Mouse (Mus musculus) neural tube, embryonic 11.5 days (tissue): ENCODE results near the gene Creb3l1. TPM values are rescaled to one million over a fixed set of nuclear protein-coding genes. Genes with fewer than 3 reads are reported as not detected.

ENCODE experiments used
- ATAC-seq: fragments of 200-750 bp; cut with Nextera tagmentation; 2 replicates; pipeline ENCODE4 v1.8.0; 2017; ENCODE audit warnings: moderate number of reproducible peaks, mild to moderate bottlenecking, moderate TSS enrichment, moderate library complexity; ENCODE audit not compliant: insufficient read depth, low FRiP score, low TSS enrichment
- DNase-seq: peaks from one replicate; pipeline ENCODE4 v3.0.0-alpha.2; 2015; ENCODE audit warnings: low spot score
- H3K27ac ChIP-seq: fragments of 300-500 bp; sonication (generic); 2 replicates; pipeline ENCODE4 v1.5.1; 2014; ENCODE audit warnings: low read depth, mild to moderate bottlenecking, low read length
- H3K27me3 ChIP-seq: fragments of 300-500 bp; sonication (generic); 2 replicates; pipeline ENCODE4 v1.6.1; 2014; ENCODE audit warnings: mild to moderate bottlenecking, low read length, mixed read lengths; ENCODE audit not compliant: control insufficient read depth, insufficient read depth
- H3K36me3 ChIP-seq: fragments of 300-500 bp; sonication (generic); 2 replicates; pipeline ENCODE4 v1.6.1; 2014; ENCODE audit warnings: mild to moderate bottlenecking, low read length, moderate library complexity, mixed read lengths; ENCODE audit not compliant: control insufficient read depth, insufficient read depth
- H3K4me1 ChIP-seq: fragments of 300-500 bp; sonication (generic); 2 replicates; pipeline ENCODE4 v1.6.1; 2014; ENCODE audit warnings: low read length, mixed read lengths; ENCODE audit not compliant: control insufficient read depth, insufficient read depth
- H3K4me2 ChIP-seq: fragments of 300-500 bp; sonication (generic); 2 replicates; pipeline ENCODE4 v1.6.1; 2014; ENCODE audit warnings: low read depth, mild to moderate bottlenecking, moderate library complexity
- H3K4me3 ChIP-seq: fragments of 300-500 bp; sonication (generic); 2 replicates; pipeline ENCODE4 v1.5.1; 2014; ENCODE audit warnings: low read depth, low read length
- H3K9ac ChIP-seq: fragments of 300-500 bp; sonication (generic); 2 replicates; pipeline ENCODE4 v1.6.1; 2014; ENCODE audit warnings: mild to moderate bottlenecking, low read length
- H3K9me3 ChIP-seq: fragments of 300-500 bp; sonication (generic); 2 replicates; pipeline ENCODE4 v1.6.1; 2016; ENCODE audit warnings: low read length; ENCODE audit not compliant: control insufficient read depth
- WGBS: fragments of 180-500 bp; shearing (Covaris S2); extraction: QIAGEN DNeasy Blood & Tissue Kit; methylation state at CpG from one replicate; pipeline ENCODE4 v1.1.7; 2014; 5-methylcytosine and 5-hydroxymethylcytosine counted together
- polyA plus RNA-seq: library from polyadenylated mRNA; unstranded; fragments of >200 nt; fragmentation: Nextera tagmentation; extraction: Ambion mirVana; gene quantifications from 2 replicates; pipeline ENCODE4 v1.2.1, GENCODE M21; 2014

Creb3l1 gene
- polyA plus RNA-seq, 1 experiment from 2014 or later = 2.0 TPM

DNA sequence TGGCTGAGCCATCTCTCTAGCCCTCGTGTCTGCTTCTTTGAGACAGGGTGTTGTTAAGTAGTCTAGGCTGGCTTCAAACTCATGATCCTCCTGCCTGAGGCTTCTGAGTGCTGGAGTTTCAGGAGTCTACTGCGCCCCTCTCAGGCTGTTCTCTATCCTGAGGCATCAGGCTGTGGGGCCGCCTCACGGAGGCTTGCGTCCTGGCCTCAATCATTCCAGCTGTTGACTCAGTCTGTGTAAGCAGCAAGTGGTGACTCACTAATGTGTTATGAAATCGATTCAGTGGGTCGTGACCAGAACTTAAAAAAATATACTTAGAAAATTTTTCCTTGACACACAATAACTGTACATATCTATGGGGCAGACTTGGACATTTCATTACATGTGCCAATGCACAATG, 19.7 kb downstream of the Creb3l1 start:
- Histone ChIP-seq H3K27me3 (no peaks in the 10 kb centered on the region), H3K9ac (no peak overlapping the region), H3K4me1 (peaks cover 6% of the 10 kb centered on the region; the same call in 1 of the 2 replicates), H3K4me3 (no peak overlapping the region), H3K9me3 (no peaks in the 10 kb centered on the region), H3K36me3 (no peaks in the 10 kb centered on the region), H3K27ac (no peak overlapping the region), H3K4me2 (no peak overlapping the region)
- DNase-seq (no peak), ATAC-seq (no peak)
- 79% methylated on average over 7 of the region's 7 CpGs for WGBS

GRCm38 (mm10) chr2:91997905-91998608, 26.2 kb downstream of the Creb3l1 start:
- Histone ChIP-seq H3K27me3 (no peaks in the 10 kb centered on the region), H3K4me2 (no peak overlapping the region), H3K27ac (no peak overlapping the region), H3K36me3 (no peaks in the 10 kb centered on the region), H3K9me3 (no peaks in the 10 kb centered on the region), H3K4me1 (no peaks in the 10 kb centered on the region), H3K9ac (no peak overlapping the region), H3K4me3 (no peak overlapping the region)
- DNase-seq (no peak), ATAC-seq (no peak)
- WGBS = 83% methylated on average over 16 of the region's 16 CpGs

DNA sequence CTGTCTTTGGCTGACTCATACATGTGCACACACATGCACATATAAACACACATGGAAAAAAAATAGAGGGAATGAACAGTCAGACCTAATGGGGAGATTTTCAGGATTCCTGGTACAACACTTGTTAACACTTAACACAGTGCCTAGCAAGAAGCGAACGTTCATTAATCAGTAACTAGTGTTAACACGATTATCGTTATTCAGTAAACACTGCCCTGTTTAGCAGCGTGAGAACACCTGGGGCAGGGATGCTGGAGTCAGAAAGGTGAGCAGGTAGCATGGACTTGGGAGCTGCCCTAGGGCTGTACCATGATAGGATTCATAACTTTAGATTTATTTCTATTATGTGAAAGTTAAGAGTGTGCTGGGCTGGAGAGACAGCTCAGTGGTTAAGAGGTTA, 28.3 kb downstream of the Creb3l1 start:
- Histone ChIP-seq H3K4me1 (no peaks in the 10 kb centered on the region), H3K4me2 (no peak overlapping the region), H3K9ac (no peak overlapping the region), H3K27ac (no peak overlapping the region), H3K9me3 (no peaks in the 10 kb centered on the region), H3K36me3 (no peaks in the 10 kb centered on the region), H3K4me3 (no peak overlapping the region), H3K27me3 (no peaks in the 10 kb centered on the region)
- no peak for ATAC-seq
- 87% methylated on average over 5 of the region's 5 CpGs for WGBS
- DNase-seq = no peak

- DNase-seq (no peak), ATAC-seq (no peak)
- 53% methylated on average over 3 of the region's 3 CpGs for WGBS
- Histone ChIP-seq H3K4me2 (no peak overlapping the region), H3K9ac (no peak overlapping the region), H3K4me3 (no peak overlapping the region), H3K27me3 (no peaks in the 10 kb centered on the region), H3K36me3 (no peaks in the 10 kb centered on the region), H3K9me3 (no peaks in the 10 kb centered on the region), H3K27ac (no peak overlapping the region), H3K4me1 (no peaks in the 10 kb centered on the region)
Observed at GRCm38 (mm10) chr2:91993409-91993808, 30.9 kb downstream of the Creb3l1 start.

GRCm38 (mm10) chr2:91989750-91990149, 34.6 kb downstream of the Creb3l1 start:
- H3K9ac ChIP-seq = no peak overlapping the region
- no peaks in the 10 kb centered on the region for H3K27me3 ChIP-seq
- H3K4me1 ChIP-seq = peaks cover 5% of the 10 kb centered on the region; the same call in 1 of the 2 replicates
- no peak overlapping the region for H3K4me3 ChIP-seq
- no peaks in the 10 kb centered on the region for H3K36me3 ChIP-seq
- H3K27ac ChIP-seq = no peak overlapping the region
- no peak for ATAC-seq
- H3K9me3 ChIP-seq = no peaks in the 10 kb centered on the region
- no peak overlapping the region for H3K4me2 ChIP-seq
- no peak for DNase-seq

DNA sequence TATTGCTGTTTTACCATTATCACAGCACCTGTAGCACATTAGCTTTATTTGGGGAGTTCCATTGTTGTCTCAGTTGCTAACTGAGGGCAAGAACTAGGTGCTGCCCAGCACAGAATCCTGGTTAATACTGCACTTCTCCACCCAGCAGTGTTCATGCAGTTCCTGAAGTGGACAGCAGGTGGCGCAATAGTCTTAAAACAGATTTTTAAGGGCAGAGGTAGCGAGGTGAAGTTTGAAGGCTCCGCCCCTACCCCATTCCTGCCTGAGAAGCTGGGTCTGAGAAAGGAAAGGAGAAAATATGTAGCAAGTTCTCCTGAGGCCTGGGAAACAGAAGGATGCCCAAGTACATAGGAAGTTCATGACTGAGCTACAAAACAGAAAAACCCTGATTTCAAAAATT, 36.8 kb downstream of the Creb3l1 start:
- peaks cover 14% of the 10 kb centered on the region; the same call in 1 of the 2 replicates for H3K4me1 ChIP-seq
- H3K27ac ChIP-seq = no peak overlapping the region
- H3K36me3 ChIP-seq = no peaks in the 10 kb centered on the region
- H3K9ac ChIP-seq = no peak overlapping the region
- no peaks in the 10 kb centered on the region for H3K27me3 ChIP-seq
- no peak; the same call in 1 of the 2 replicates for ATAC-seq
- no peak overlapping the region for H3K4me3 ChIP-seq
- 3% methylated on average over 3 of the region's 3 CpGs for WGBS
- peak; percentile 87 for DNase-seq
- H3K4me2 ChIP-seq = no peak overlapping the region
- no peaks in the 10 kb centered on the region for H3K9me3 ChIP-seq

- Histone ChIP-seq H3K9me3 (no peaks in the 10 kb centered on the region), H3K27me3 (no peaks in the 10 kb centered on the region), H3K36me3 (no peaks in the 10 kb centered on the region), H3K27ac (no peak overlapping the region), H3K4me2 (no peak overlapping the region), H3K4me1 (peaks cover 14% of the 10 kb centered on the region; the same call in 1 of the 2 replicates), H3K9ac (no peak overlapping the region), H3K4me3 (no peak overlapping the region)
- WGBS = 2% methylated on average over 5 of the region's 5 CpGs
- peak; percentile 55; the same call in 1 of the 2 replicates for ATAC-seq
- DNase-seq = no peak
Observed at GRCm38 (mm10) chr2:91986071-91986470, 38.2 kb downstream of the Creb3l1 start.

GRCm38 (mm10) chr2:91984906-91985525, 39.3 kb downstream of the Creb3l1 start:
- no peak for DNase-seq
- no peak; the same call in 1 of the 2 replicates for ATAC-seq
- peak overlapping the region; percentile 26; the same call in 1 of the 2 replicates for H3K9ac ChIP-seq
- H3K27ac ChIP-seq = peak overlapping the region; percentile 58
- H3K4me3 ChIP-seq = no peak overlapping the region
- no peak overlapping the region; the same call in 1 of the 2 replicates for H3K4me2 ChIP-seq
- no peaks in the 10 kb centered on the region for H3K9me3 ChIP-seq
- no peaks in the 10 kb centered on the region for H3K36me3 ChIP-seq
- WGBS = 34% methylated on average over 9 of the region's 9 CpGs
- no peaks in the 10 kb centered on the region for H3K27me3 ChIP-seq
- H3K4me1 ChIP-seq = peaks cover 17% of the 10 kb centered on the region; the same call in 1 of the 2 replicates

DNA sequence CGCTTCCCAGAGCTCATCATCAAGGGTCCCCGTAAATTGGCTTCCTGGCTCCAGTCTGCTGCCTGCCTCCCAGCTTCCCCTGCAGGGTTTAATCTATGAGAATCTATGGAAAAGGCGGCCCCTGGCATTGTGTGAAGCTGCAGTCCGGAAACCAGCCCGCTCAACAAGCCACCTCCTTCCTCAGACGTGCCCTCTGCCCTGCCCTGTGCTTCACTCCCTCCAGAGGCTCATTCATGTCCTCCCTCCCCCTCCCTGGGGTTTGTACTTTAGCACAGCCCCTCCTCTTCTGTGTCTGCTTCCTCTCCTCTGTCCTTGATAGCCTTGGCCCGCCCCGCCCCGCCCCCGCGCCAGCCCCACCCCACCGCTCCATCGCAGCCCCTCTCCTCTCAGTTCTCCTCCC, 39.9 kb downstream of the Creb3l1 start:
- peak; percentile 79 for ATAC-seq
- Histone ChIP-seq H3K27ac (peak overlapping the region; percentile 58), H3K36me3 (no peaks in the 10 kb centered on the region), H3K9ac (peak overlapping the region; percentile 26), H3K27me3 (no peaks in the 10 kb centered on the region), H3K4me2 (peak overlapping the region; percentile 25), H3K4me3 (0 out of 2 replicates have a peak overlapping the region, but pooled peaks have one; percentile 2), H3K4me1 (peaks cover 17% of the 10 kb centered on the region), H3K9me3 (no peaks in the 10 kb centered on the region)
- WGBS = 3% methylated on average over 9 of the region's 13 CpGs
- DNase-seq = peak; percentile 83
